Mouse (Mus musculus) hindbrain, embryonic 10.5 days (tissue): ENCODE results near the gene Adat3. TPM values are rescaled to one million over a fixed set of nuclear protein-coding genes. Genes with fewer than 3 reads are reported as not detected.
A peak's percentile ranks its signal among the peaks of the same experiment; 100 is the strongest.

Experiments
- DNase-seq: peaks from one replicate; pipeline ENCODE4 v3.0.0-alpha.2; 2017; ENCODE audit warnings: low spot score
- H3K27ac ChIP-seq: fragments of 300-500 bp; sonication (generic); 2 replicates; pipeline ENCODE4 v1.5.1; 2016; ENCODE audit warnings: mild to moderate bottlenecking, moderate library complexity
- H3K27me3 ChIP-seq: fragments of 300-500 bp; sonication (generic); 2 replicates; pipeline ENCODE4 v1.6.1; 2016; ENCODE audit warnings: mild to moderate bottlenecking; ENCODE audit not compliant: poor library complexity, insufficient read depth, severe bottlenecking
- H3K36me3 ChIP-seq: fragments of 300-500 bp; sonication (generic); 2 replicates; pipeline ENCODE4 v1.6.1; 2016; ENCODE audit warnings: mild to moderate bottlenecking, moderate library complexity
- H3K4me1 ChIP-seq: fragments of 300-500 bp; sonication (generic); replicated peaks from 2 replicates; pipeline ENCODE4 v1.6.1; 2016; ENCODE audit warnings: mild to moderate bottlenecking
- H3K4me3 ChIP-seq: fragments of 300-500 bp; sonication (generic); 2 replicates; pipeline ENCODE4 v1.5.1; 2016; ENCODE audit warnings: mild to moderate bottlenecking, moderate library complexity
- H3K9me3 ChIP-seq: fragments of 300-500 bp; sonication (generic); 2 replicates; pipeline ENCODE4 v1.6.1; 2016; ENCODE audit warnings: mild to moderate bottlenecking, moderate library complexity
- WGBS: fragments of 180-500 bp; shearing (Covaris S2); methylation state at CpG from one replicate; pipeline ENCODE4 v1.1.7; 2016; 5-methylcytosine and 5-hydroxymethylcytosine counted together
- polyA plus RNA-seq: library from polyadenylated mRNA; unstranded; fragments of >200 nt; fragmentation: Nextera tagmentation; extraction: Ambion mirVana; gene quantifications from 2 replicates; pipeline ENCODE4 v1.2.1, GENCODE M21; 2016

Adat3 gene
- 11.0 and 11.3 TPM in 2 replicates for polyA plus RNA-seq

- Histone ChIP-seq H3K4me1 (peaks cover 24% of the 10 kb centered on the region), H3K9me3 (no peaks in the 10 kb centered on the region), H3K27ac (peak within 1 kb of the TSS; percentile 90), H3K27me3 (no peaks in the 10 kb centered on the region; the same call in 1 of the 2 replicates), H3K36me3 (peaks cover 21% of the 10 kb centered on the region), H3K4me3 (peak within 1 kb of the TSS; percentile 77)
- under 1% methylated on average over 54 of the region's 54 CpGs for WGBS
- DNase-seq = peak; percentile 96
Measured at GRCm38 (mm10) chr10:80602698-80603325, at the start of gene Adat3, which contains the start of gene Scamp4. Adat3 (plus strand) TSS chr10:80602880. Scamp4 (plus strand) TSS chr10:80602872.

- H3K4me1 ChIP-seq = peaks cover 30% of the 10 kb centered on the region
- peaks cover 28% of the 10 kb centered on the region for H3K36me3 ChIP-seq
- H3K27ac ChIP-seq = peak overlapping the region; percentile 54; the same call in 1 of the 2 replicates
- H3K9me3 ChIP-seq = no peaks in the 10 kb centered on the region
- no peak for DNase-seq
- WGBS = 92% methylated on average over 8 of the region's 8 CpGs
- H3K27me3 ChIP-seq = no peaks in the 10 kb centered on the region
- H3K4me3 ChIP-seq = no peak overlapping the region
Measured at GRCm38 (mm10) chr10:80553575-80553974, 49.1 kb upstream of the Adat3 start.

- DNase-seq = no peak
- Histone ChIP-seq H3K4me1 (peaks cover 28% of the 10 kb centered on the region), H3K4me3 (no peak overlapping the region), H3K9me3 (no peaks in the 10 kb centered on the region), H3K36me3 (peaks cover 23% of the 10 kb centered on the region), H3K27ac (peak overlapping the region; percentile 12; the same call in 1 of the 2 replicates), H3K27me3 (no peaks in the 10 kb centered on the region)
- WGBS = 87% methylated on average over 6 of the region's 6 CpGs
Measured at GRCm38 (mm10) chr10:80553997-80554396, 48.7 kb upstream of the Adat3 start.

- WGBS = 38% methylated on average over 5 of the region's 5 CpGs
Measured at GRCm38 (mm10) chr10:80557346-80557965, 45.2 kb upstream of the Adat3 start.

GRCm38 (mm10) chr10:80559431-80559830 is 43.2 kb upstream of the Adat3 start:
- H3K27ac ChIP-seq = no peak overlapping the region
- peaks cover 48% of the 10 kb centered on the region for H3K4me1 ChIP-seq
- H3K9me3 ChIP-seq = no peaks in the 10 kb centered on the region
- DNase-seq = no peak
- H3K27me3 ChIP-seq = no peaks in the 10 kb centered on the region
- WGBS = 92% methylated on average over 7 of the region's 7 CpGs
- H3K36me3 ChIP-seq = peaks cover 2% of the 10 kb centered on the region; the same call in 1 of the 2 replicates
- H3K4me3 ChIP-seq = peak overlapping the region; percentile 26; the same call in 1 of the 2 replicates

More at GRCm38 (mm10) chr10:80557346-80557965, 45.2 kb upstream of the Adat3 start:
- Histone ChIP-seq H3K36me3 (peaks cover 3% of the 10 kb centered on the region; the same call in 1 of the 2 replicates), H3K4me3 (0 out of 2 replicates have a peak overlapping the region, but pooled peaks have one; percentile 1), H3K27ac (no peak overlapping the region), H3K4me1 (peaks cover 52% of the 10 kb centered on the region), H3K9me3 (no peaks in the 10 kb centered on the region), H3K27me3 (no peaks in the 10 kb centered on the region)
- DNase-seq = peak; percentile 77

GRCm38 (mm10) chr10:80560621-80561020 is 42.1 kb upstream of the Adat3 start:
- Histone ChIP-seq H3K36me3 (no peaks in the 10 kb centered on the region; the same call in 1 of the 2 replicates), H3K4me3 (peak overlapping the region; percentile 83), H3K9me3 (no peaks in the 10 kb centered on the region), H3K27ac (peak overlapping the region; percentile 99), H3K27me3 (no peaks in the 10 kb centered on the region), H3K4me1 (peaks cover 48% of the 10 kb centered on the region)
- no peak for DNase-seq
- 2% methylated on average over 13 of the region's 13 CpGs for WGBS

GRCm38 (mm10) chr10:80561116-80561944 is 41.4 kb upstream of the Adat3 start, which contains the start of gene Rexo1:
Rexo1 (minus strand) TSS chr10:80561560.
- Histone ChIP-seq H3K4me3 (peak within 1 kb of the TSS; percentile 83), H3K27ac (peak within 1 kb of the TSS; percentile 99), H3K9me3 (no peaks in the 10 kb centered on the region), H3K27me3 (no peaks in the 10 kb centered on the region), H3K4me1 (peaks cover 54% of the 10 kb centered on the region), H3K36me3 (no peaks in the 10 kb centered on the region; the same call in 1 of the 2 replicates)
- WGBS = under 1% methylated on average over 72 of the region's 72 CpGs
- DNase-seq = peak; percentile 94

GRCm38 (mm10) chr10:80566375-80567092 is 36.1 kb upstream of the Adat3 start:
- Histone ChIP-seq H3K4me3 (peak overlapping the region; percentile 29), H3K27ac (peak overlapping the region; percentile 73)
- WGBS = 23% methylated on average over 17 of the region's 17 CpGs

GRCm38 (mm10) chr10:80568876-80569275 is 33.8 kb upstream of the Adat3 start:
- Histone ChIP-seq H3K4me1 (peaks cover 72% of the 10 kb centered on the region), H3K36me3 (peaks cover 12% of the 10 kb centered on the region), H3K4me3 (peak overlapping the region; percentile 41), H3K9me3 (no peaks in the 10 kb centered on the region), H3K27me3 (no peaks in the 10 kb centered on the region), H3K27ac (no peak overlapping the region; the same call in 1 of the 2 replicates)
- 96% methylated on average over 29 of the region's 29 CpGs for WGBS
- no peak for DNase-seq

More at GRCm38 (mm10) chr10:80566375-80567092, 36.1 kb upstream of the Adat3 start:
- Histone ChIP-seq H3K4me1 (peaks cover 58% of the 10 kb centered on the region), H3K9me3 (no peaks in the 10 kb centered on the region), H3K27me3 (no peaks in the 10 kb centered on the region), H3K36me3 (peaks cover 12% of the 10 kb centered on the region)
- peak; percentile 89 for DNase-seq

- peak; percentile 50 for DNase-seq
- Histone ChIP-seq H3K4me1 (peaks cover 80% of the 10 kb centered on the region), H3K36me3 (peaks cover 12% of the 10 kb centered on the region), H3K4me3 (peak overlapping the region; percentile 41), H3K9me3 (no peaks in the 10 kb centered on the region), H3K27ac (peak overlapping the region; percentile 88), H3K27me3 (no peaks in the 10 kb centered on the region)
- WGBS = 31% methylated on average over 10 of the region's 10 CpGs
Measured at GRCm38 (mm10) chr10:80569664-80570066, 33.0 kb upstream of the Adat3 start.

GRCm38 (mm10) chr10:80570419-80570818 is 32.3 kb upstream of the Adat3 start:
- H3K36me3 ChIP-seq = peaks cover 12% of the 10 kb centered on the region
- no peak for DNase-seq
- 91% methylated on average over 10 of the region's 10 CpGs for WGBS
- peak overlapping the region; percentile 88 for H3K27ac ChIP-seq
- peak overlapping the region; percentile 41 for H3K4me3 ChIP-seq
- H3K27me3 ChIP-seq = 0 out of 2 replicates have a peak, but pooled peaks cover 2% of the 10 kb centered on the region
- no peaks in the 10 kb centered on the region for H3K9me3 ChIP-seq
- peaks cover 88% of the 10 kb centered on the region for H3K4me1 ChIP-seq
